Mouse (Mus musculus) layer of hippocampus, adult 9-10 months (tissue): ENCODE measurements around the gene Gm30737.
"Not testable (repeated sequence)": the region's sequence is repeated elsewhere in the genome, so short reads cannot be mapped to it uniquely, and the experiment has no call there.

ENCODE experiments used
- DNase-seq: peaks from one replicate; pipeline ENCODE4 v3.0.0; 2022; ENCODE audit warnings: low spot score

The Gm30737 gene

DNA sequence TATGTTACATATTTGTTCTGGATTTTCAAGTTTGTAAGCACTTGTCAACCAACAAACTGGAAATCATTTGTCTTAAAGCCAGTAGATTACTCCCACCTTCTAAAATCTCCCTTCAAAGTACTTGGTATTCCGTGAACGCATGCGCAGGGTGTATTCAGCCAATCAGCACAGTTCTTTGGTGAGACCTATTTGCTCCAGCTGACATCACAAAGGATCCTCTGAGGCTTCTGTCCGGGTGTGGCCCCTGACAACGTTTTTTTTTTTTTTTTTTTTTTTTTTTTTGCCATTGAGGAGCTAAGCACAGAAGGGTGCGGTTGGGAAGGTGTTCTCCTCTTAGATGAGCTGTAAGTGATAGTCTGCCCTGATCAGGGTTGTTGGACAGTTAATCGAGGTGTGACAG lies at the start of gene Gm30737:
Gm30737 (plus strand) TSS at position 301 of the 400 bp plus-strand sequence.
- DNase-seq = not testable (repeated sequence)
